In the genomic region with DNA sequence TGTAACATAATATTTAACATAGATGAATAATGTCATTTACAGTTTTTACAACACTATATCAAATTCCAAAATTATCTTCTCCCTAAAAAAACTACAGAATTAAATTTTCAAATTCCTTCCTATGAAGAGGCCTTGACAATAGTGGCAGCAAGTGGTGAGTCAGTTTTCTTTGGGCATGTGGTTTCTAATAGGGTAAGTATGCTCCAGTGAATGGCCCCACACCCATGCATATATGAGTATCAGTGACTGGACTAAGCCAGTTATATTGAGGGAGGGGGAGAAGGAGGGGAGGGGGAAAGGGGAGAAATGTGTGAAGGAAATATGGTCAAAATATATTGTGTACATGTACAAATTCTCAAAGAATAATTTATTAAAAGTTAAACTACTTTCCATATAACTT, we compare ENCODE assay signal across 28 mouse cellular contexts.
"Had no signal": no experiment of that assay in that cellular context is flagged by ENCODE, and none has a peak within 500 bp of the region (broad histone marks: within the 10 kb centered on the region; RNA-seq: fewer than 3 reads in every experiment).

No protein-coding gene starts in this region.

- H3K9me3 ChIP-seq: heart, embryonic 10.5 days; heart, embryonic 12.5 days; hindbrain, embryonic 10.5 days; hindbrain, embryonic 12.5 days; intestine, embryonic 15.5 days; kidney, embryonic 15.5 days; limb, embryonic 13.5 days; limb, embryonic 15.5 days; liver, embryonic 12.5 days had no signal

- H3K36me3 ChIP-seq: limb, embryonic 15.5 days had no signal

- ATAC-seq: hindbrain, embryonic 16.5 days; inflammation-experienced regulatory T-cells, adult 6 months; intestine, embryonic 15.5 days; intestine, postnatal 0 days; liver, embryonic 12.5 days had no signal

- H3K4me2 ChIP-seq: heart, embryonic 12.5 days; hindbrain, embryonic 12.5 days; hindbrain, embryonic 14.5 days; intestine, embryonic 15.5 days; kidney, embryonic 15.5 days; limb, embryonic 13.5 days; limb, embryonic 15.5 days; liver, embryonic 12.5 days had no signal

- H3K4me3 ChIP-seq: gastrocnemius, adult 2 months; heart, embryonic 10.5 days; heart, embryonic 12.5 days; hindbrain, embryonic 10.5 days; hindbrain, embryonic 12.5 days; intestine, embryonic 15.5 days; kidney, embryonic 15.5 days; limb, embryonic 13.5 days; limb, embryonic 15.5 days; liver, embryonic 12.5 days had no signal

- H3K27ac ChIP-seq: gastrocnemius, adult 2 months; heart, embryonic 10.5 days; hindbrain, embryonic 10.5 days; hindbrain, embryonic 12.5 days; hindbrain, embryonic 14.5 days; intestine, embryonic 15.5 days; kidney, embryonic 15.5 days; kidney, postnatal 0 days; limb, embryonic 13.5 days; limb, embryonic 15.5 days; liver, embryonic 12.5 days; liver, embryonic 14.5 days had no signal

- DNase-seq: gastrocnemius, adult 2 months; gastrocnemius, postnatal 10 days; gastrocnemius, postnatal 25 days; heart, adult 18-20 months; heart, postnatal 10 days; heart, postnatal 4 days; kidney, adult 2 months; kidney, adult 9 months; kidney, postnatal 14 days; kidney, postnatal 36 days; layer of hippocampus, adult 9-11 months; layer of hippocampus, postnatal 36 days; left cerebral cortex, postnatal 4 days had no signal

- H3K4me1 ChIP-seq: heart, embryonic 10.5 days; heart, embryonic 12.5 days; hindbrain, embryonic 10.5 days; hindbrain, embryonic 12.5 days; intestine, embryonic 15.5 days; kidney, embryonic 15.5 days; limb, embryonic 13.5 days; limb, embryonic 15.5 days; liver, embryonic 12.5 days had no signal

- H3K27me3 ChIP-seq: heart, embryonic 12.5 days; hindbrain, embryonic 12.5 days; intestine, embryonic 15.5 days; kidney, embryonic 15.5 days; limb, embryonic 13.5 days; limb, embryonic 15.5 days; liver, embryonic 12.5 days had no signal

- H3K9ac ChIP-seq: heart, embryonic 12.5 days; hindbrain, embryonic 12.5 days; hindbrain, embryonic 14.5 days; intestine, embryonic 15.5 days; kidney, embryonic 15.5 days; limb, embryonic 13.5 days; limb, embryonic 15.5 days; liver, embryonic 12.5 days; liver, embryonic 14.5 days had no signal
